Mouse (Mus musculus): ENCODE measurements around the gene Ptpn11.

GRCm38 (mm10) chr5:121129254-121129653 is 61.9 kb downstream of the Ptpn11 start:
- TF ChIP-seq ZNF384 (IDR thresholded peaks at IDR 0.05; ENCODE audit: low read depth, low read length) (no peak), ZC3H11A (IDR thresholded peaks at IDR 0.05; ENCODE audit: borderline replicate concordance, low read depth, low read length) (no peak), CHD2 (IDR thresholded peaks at IDR 0.05; ENCODE audit: low read depth, low read length) (no peak), HCFC1 (IDR thresholded peaks at IDR 0.05; ENCODE audit: borderline replicate concordance, insufficient read depth, low read length) (no peak)

Data from ES-E14 (cell line).